Mouse (Mus musculus) adrenal gland, adult 8-10 months (tissue): ENCODE results near the gene Ltv1. TPM values are rescaled to one million over a fixed set of nuclear protein-coding genes. Genes with fewer than 3 reads are reported as not detected.

Experiments
- total RNA-seq, 4 experiments: library from RNA; stranded (reverse); gene quantifications; 2 replicates each; pipeline ENCODE4 v1.2.4; 2022

Ltv1 gene
- total RNA-seq, 4 experiments from 2014 or later = 34.7 to 46.0 (median 40.2) TPM

Other genes starting within 250 kb of the Ltv1 start
- gene Stx11, start 228.9 kb downstream of the Ltv1 start, total RNA-seq = 10 to 100 TPM in 1 of 4 experiments, 1 to 10 TPM in 3; 7.7 to 10.2 (median 8.5) TPM
- 10 to 100 TPM; 11.5 to 14.3 (median 12.5) TPM for gene Sf3b5, start 187.8 kb downstream of the Ltv1 start, total RNA-seq
- gene Plagl1, start 132.7 kb downstream of the Ltv1 start, total RNA-seq = 10 to 100 TPM in 2 of 4 experiments, 1 to 10 TPM in 2; 5.8 to 16.0 (median 11.3) TPM
- not detected for gene Zc2hc1b, start 15.1 kb downstream of the Ltv1 start, total RNA-seq